Mouse (Mus musculus) intestine, postnatal 0 days (tissue): ENCODE results near the gene Best2. TPM values are rescaled to one million over a fixed set of nuclear protein-coding genes. Genes with fewer than 3 reads are reported as not detected.

ENCODE experiments used
- ATAC-seq: fragments of 200-750 bp; cut with Nextera tagmentation; 2 replicates; pipeline ENCODE4 v1.8.0; 2017; ENCODE audit warnings: mild to moderate bottlenecking, moderate TSS enrichment, moderate library complexity
- H3K27ac ChIP-seq: fragments of 300-500 bp; sonication (generic); 2 replicates; pipeline ENCODE4 v1.5.1; 2014; ENCODE audit warnings: mild to moderate bottlenecking, low read depth, low read length, moderate library complexity
- H3K27me3 ChIP-seq: fragments of 300-500 bp; sonication (generic); replicated peaks from 2 replicates; pipeline ENCODE4 v1.6.1; 2014; ENCODE audit warnings: low read length, mixed read lengths; ENCODE audit not compliant: control insufficient read depth, insufficient read depth
- H3K36me3 ChIP-seq: fragments of 300-500 bp; sonication (generic); 2 replicates; pipeline ENCODE4 v1.6.1; 2014; ENCODE audit warnings: mild to moderate bottlenecking, moderate library complexity; ENCODE audit not compliant: control insufficient read depth, insufficient read depth
- H3K4me1 ChIP-seq: fragments of 300-500 bp; sonication (generic); replicated peaks from 2 replicates; pipeline ENCODE4 v1.6.1; 2014; ENCODE audit warnings: antibody characterized with exemption, low read length, mixed read lengths; ENCODE audit not compliant: control insufficient read depth, insufficient read depth
- H3K4me2 ChIP-seq: fragments of 300-500 bp; sonication (generic); replicated peaks from 2 replicates; pipeline ENCODE4 v1.6.1; 2014; ENCODE audit warnings: low read depth, mild to moderate bottlenecking, moderate library complexity
- H3K4me3 ChIP-seq: fragments of 300-500 bp; sonication (generic); 2 replicates; pipeline ENCODE4 v1.5.1; 2014; ENCODE audit warnings: low read depth, low read length
- H3K9ac ChIP-seq: fragments of 300-500 bp; sonication (generic); 2 replicates; pipeline ENCODE4 v1.6.1; 2014; ENCODE audit warnings: mild to moderate bottlenecking, low read depth, low read length
- H3K9me3 ChIP-seq: fragments of 300-500 bp; sonication (generic); 2 replicates; pipeline ENCODE4 v1.6.1; 2016; ENCODE audit warnings: mixed run types; ENCODE audit not compliant: control insufficient read depth
- CTCF ChIP-seq: sonication (generic); IDR thresholded peaks from 2 replicates; pipeline ENCODE4 v1.5.1; 2016; ENCODE audit warnings: low read depth, mild to moderate bottlenecking, control low read depth, antibody characterized with exemption, moderate library complexity
- WGBS: fragments of 180-500 bp; shearing (Covaris S2); extraction: QIAGEN DNeasy Blood & Tissue Kit; methylation state at CpG from one replicate; pipeline ENCODE4 v1.1.7; 2014; 5-methylcytosine and 5-hydroxymethylcytosine counted together
- polyA plus RNA-seq: library from polyadenylated mRNA; unstranded; fragments of >200 nt; fragmentation: Nextera tagmentation; extraction: Ambion mirVana; gene quantifications from 2 replicates; pipeline ENCODE4 v1.2.1, GENCODE M21; 2015

Gene Best2
- polyA plus RNA-seq, 1 experiment from 2014 or later: 0.66 TPM

GRCm38 (mm10) chr8:84973079-84973478, 41.3 kb downstream of the Best2 start:
- H3K4me2 ChIP-seq: no peak overlapping the region
- H3K27me3 ChIP-seq: no peaks in the 10 kb centered on the region
- ATAC-seq: no peak
- peaks cover 27% of the 10 kb centered on the region for H3K36me3 ChIP-seq
- H3K9ac ChIP-seq: no peak overlapping the region
- H3K27ac ChIP-seq: no peak overlapping the region
- no peak overlapping the region for H3K4me3 ChIP-seq
- WGBS: 79% methylated on average over 1 of the region's 1 CpGs
- H3K9me3 ChIP-seq: no peaks in the 10 kb centered on the region
- H3K4me1 ChIP-seq: no peaks in the 10 kb centered on the region
- no peak for TF ChIP-seq CTCF

DNA sequence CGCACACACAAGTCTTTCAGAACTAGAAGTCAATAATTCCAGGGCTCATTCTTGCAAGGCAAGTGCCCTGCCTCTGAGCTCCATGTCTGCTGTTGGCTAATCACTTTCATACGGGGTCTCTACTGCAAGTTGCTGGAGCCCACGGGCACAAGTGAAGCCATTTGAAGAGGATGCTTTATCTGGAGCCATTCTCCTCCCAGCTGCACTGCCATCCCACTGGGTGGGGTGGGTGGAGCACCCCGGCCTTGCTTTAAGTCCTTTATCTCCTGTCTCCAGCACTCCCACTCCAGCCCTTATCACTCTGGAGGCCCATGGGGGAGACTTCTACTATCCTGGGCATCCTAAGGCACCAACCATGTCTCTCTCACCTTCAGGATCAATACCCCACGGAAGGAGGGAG, 43.4 kb downstream of the Best2 start:
- H3K36me3 ChIP-seq: peaks cover 27% of the 10 kb centered on the region
- H3K27ac ChIP-seq: no peak overlapping the region
- H3K9me3 ChIP-seq: no peaks in the 10 kb centered on the region
- no peaks in the 10 kb centered on the region for H3K27me3 ChIP-seq
- no peak overlapping the region for H3K9ac ChIP-seq
- no peak overlapping the region for H3K4me3 ChIP-seq
- peak overlapping the region; percentile 74; the same call in 1 of the 2 replicates for H3K4me2 ChIP-seq
- no peak for ATAC-seq
- H3K4me1 ChIP-seq: 0 out of 2 replicates have a peak, but pooled peaks cover 6% of the 10 kb centered on the region
- no peak for TF ChIP-seq CTCF
- 44% methylated on average over 5 of the region's 5 CpGs for WGBS

DNA sequence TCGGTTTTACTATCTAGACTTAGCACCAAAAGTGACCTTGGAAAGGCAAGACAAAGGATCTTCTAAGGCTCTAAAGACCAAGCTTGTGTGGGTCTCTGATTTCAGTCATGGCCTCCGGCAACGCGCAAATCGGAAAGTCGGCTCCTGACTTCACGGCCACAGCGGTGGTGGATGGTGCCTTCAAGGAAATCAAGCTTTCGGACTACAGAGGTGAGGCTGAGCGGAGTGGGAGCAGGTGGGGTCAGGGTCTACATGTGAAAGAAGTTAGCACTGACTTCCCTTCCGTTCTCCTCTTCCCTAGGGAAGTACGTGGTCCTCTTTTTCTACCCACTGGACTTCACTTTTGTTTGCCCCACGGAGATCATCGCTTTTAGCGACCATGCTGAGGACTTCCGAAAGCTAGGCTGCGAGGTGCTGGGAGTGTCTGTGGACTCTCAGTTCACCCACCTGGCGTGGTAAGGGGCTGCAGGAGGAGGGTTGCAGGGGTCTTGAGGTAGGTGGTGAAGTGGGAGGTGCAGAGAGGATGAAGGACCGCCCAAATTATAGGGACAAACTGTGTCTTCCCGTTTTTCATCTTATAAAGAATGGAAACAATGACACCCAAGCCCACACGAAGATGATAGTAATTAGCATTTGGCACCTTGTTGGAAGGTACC, 44.1 kb downstream of the Best2 start:
- 0 out of 2 replicates have a peak, but pooled peaks cover 6% of the 10 kb centered on the region for H3K4me1 ChIP-seq
- H3K4me2 ChIP-seq: peak overlapping the region; percentile 74
- no peak for ATAC-seq
- H3K27ac ChIP-seq: no peak overlapping the region
- peak overlapping the region; percentile 64 for H3K4me3 ChIP-seq
- WGBS: 5% methylated on average over 21 of the region's 21 CpGs
- H3K9ac ChIP-seq: peak overlapping the region; percentile 81
- peaks cover 27% of the 10 kb centered on the region for H3K36me3 ChIP-seq
- TF ChIP-seq CTCF: no peak
- no peaks in the 10 kb centered on the region for H3K9me3 ChIP-seq
- no peaks in the 10 kb centered on the region for H3K27me3 ChIP-seq

DNA sequence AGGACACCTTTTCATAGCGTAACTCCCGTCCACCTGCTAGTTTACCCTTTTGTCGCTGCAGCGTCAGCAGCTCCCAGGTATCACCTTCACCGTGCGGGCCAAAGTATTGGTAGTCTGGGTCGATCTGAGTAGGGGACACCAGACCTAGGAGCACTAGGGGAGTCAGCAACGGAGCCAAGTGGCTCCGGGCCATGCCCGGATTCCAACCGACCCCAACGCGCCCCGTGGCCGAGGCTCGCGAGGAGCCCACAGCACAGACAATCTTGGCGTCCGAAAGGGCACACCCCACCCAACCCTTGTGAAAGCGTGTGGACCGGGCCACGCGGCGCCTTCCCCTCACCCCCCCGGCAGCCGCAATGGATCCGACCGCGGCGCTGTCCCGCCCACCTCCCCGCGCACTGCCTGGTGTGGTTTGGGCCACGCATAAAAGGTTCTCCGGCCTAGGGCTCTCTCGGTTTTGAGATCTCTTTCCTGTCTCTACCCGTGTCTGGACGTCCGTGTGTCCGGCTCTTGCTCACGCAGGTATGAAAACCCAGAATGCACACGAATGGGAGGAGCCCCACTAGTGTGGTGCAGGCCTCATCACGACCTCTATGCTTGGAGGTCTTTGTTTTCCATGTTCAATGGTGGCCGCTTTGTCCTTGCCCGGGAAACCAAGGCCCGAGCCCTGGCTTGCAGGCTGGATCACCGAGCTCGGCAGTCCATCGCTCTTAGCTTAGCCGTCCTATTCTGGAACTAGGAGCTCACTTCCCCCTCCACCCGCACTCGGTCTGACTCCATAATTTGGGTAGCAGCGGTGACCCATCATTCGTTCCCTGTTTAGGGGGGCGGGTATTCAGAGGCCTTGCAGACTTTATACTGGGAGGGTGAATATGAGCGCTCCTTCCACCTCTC, 44.8 kb downstream of the Best2 start, which contains the start of the genes Gm49661, Prdx2 and Rnaseh2a:
TSS of gene Gm49661 (minus strand) at position 193 of the 894 bp plus-strand sequence.
TSS of gene Prdx2 (plus strand) at position 347 of the 894 bp plus-strand sequence.
TSS of gene Rnaseh2a (minus strand) at position 527 of the 894 bp plus-strand sequence.
- Histone ChIP-seq H3K27ac (peak within 1 kb of the TSS; percentile 87), H3K4me3 (peak within 1 kb of the TSS; percentile 64), H3K4me2 (peak within 1 kb of the TSS; percentile 74), H3K4me1 (peaks cover 6% of the 10 kb centered on the region; the same call in 1 of the 2 replicates), H3K9ac (peak within 1 kb of the TSS; percentile 81), H3K36me3 (peaks cover 27% of the 10 kb centered on the region), H3K27me3 (no peaks in the 10 kb centered on the region), H3K9me3 (no peaks in the 10 kb centered on the region)
- under 1% methylated on average over 54 of the region's 56 CpGs for WGBS
- TF ChIP-seq CTCF: 0 out of 2 replicates have a peak, but pooled peaks have one; percentile 5
- ATAC-seq: peak; percentile 66

DNA sequence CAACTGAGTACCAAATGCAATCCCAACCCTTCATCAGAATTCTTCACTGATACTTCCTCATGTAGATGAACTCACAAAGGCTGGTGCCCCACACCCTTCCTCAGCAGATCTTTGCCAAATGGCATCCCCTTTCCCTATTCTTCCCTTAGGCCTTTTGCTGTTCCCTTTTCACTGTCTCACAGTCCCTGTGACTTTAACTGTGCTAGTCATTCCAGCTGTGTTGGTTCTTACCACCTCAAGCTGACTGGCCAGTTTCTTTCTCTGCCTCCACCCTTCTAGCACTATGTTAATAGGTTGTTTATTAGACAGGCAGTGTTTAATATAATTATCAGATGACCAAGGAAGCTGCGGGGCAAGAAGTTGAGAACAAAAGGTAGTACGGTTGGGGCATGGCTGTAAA, 45.7 kb downstream of the Best2 start:
- H3K36me3 ChIP-seq: peaks cover 27% of the 10 kb centered on the region
- 5% methylated on average over 2 of the region's 2 CpGs for WGBS
- peaks cover 6% of the 10 kb centered on the region; the same call in 1 of the 2 replicates for H3K4me1 ChIP-seq

More for the DNA sequence above, 45.7 kb downstream of the Best2 start:
- peak overlapping the region; percentile 87 for H3K27ac ChIP-seq
- no peak for TF ChIP-seq CTCF
- H3K9ac ChIP-seq: peak overlapping the region; percentile 81
- no peaks in the 10 kb centered on the region for H3K9me3 ChIP-seq
- no peak for ATAC-seq
- H3K4me3 ChIP-seq: peak overlapping the region; percentile 64
- H3K4me2 ChIP-seq: peak overlapping the region; percentile 74
- no peaks in the 10 kb centered on the region for H3K27me3 ChIP-seq
